Mouse (Mus musculus): ENCODE measurements around the gene Pde6d.
A peak's percentile ranks its signal among the peaks of the same experiment; 100 is the strongest.
"Not testable (repeated sequence)": the region's sequence is repeated elsewhere in the genome, so short reads cannot be mapped to it uniquely, and the experiment has no call there.

Pde6d gene

GRCm38 (mm10) chr1:86526789-86527598 lies 55.4 kb downstream of the Pde6d start:
- peak; percentile 52 to 80 for DNase-seq (ENCODE audit: low spot score in 2 of 2)

DNA sequence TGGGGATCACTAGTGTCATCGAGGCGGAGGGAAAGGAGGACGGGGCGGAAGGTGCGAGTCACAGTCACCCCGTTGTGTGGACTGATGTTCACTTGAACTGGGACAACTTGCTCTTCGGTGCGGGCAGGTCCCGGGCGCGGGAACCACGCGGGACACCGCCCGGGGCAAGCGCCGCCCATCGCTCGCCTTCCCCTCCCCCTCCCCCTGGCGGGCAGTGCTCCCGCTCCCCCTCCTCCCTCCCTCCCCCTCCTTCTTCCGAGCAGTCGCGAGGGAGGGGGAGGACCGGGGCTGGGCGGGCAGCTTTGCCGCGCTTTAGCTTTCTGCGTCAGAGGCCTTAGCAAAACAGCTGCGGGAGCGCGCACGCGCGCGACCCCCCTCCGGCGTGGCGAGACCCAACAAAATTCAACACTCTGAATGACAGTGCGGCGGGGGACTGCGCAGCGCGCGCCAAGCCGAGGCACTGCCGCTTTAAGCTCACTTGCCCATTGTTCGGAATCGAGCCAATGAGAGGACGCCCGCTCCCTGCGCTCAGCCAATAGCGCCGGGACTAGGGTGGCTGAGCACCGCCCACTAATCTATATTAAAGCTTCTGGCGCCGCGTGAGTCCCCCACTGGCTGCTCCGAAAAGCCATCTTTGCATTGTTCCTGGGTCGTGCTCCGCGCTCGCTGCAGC lies 56.2 kb downstream of the Pde6d start, which contains the start of gene Ptma:
TSS of gene Ptma (plus strand) at position 611 of the 673 bp plus-strand sequence.
- peak; percentile 95 to 96 for DNase-seq (ENCODE audit: low spot score in 2 of 2)

GRCm38 (mm10) chr1:86525499-86526115 lies 56.8 kb downstream of the Pde6d start:
- DNase-seq (ENCODE audit: low spot score in 2 of 2), result peak; percentile 71 to 90

DNA sequence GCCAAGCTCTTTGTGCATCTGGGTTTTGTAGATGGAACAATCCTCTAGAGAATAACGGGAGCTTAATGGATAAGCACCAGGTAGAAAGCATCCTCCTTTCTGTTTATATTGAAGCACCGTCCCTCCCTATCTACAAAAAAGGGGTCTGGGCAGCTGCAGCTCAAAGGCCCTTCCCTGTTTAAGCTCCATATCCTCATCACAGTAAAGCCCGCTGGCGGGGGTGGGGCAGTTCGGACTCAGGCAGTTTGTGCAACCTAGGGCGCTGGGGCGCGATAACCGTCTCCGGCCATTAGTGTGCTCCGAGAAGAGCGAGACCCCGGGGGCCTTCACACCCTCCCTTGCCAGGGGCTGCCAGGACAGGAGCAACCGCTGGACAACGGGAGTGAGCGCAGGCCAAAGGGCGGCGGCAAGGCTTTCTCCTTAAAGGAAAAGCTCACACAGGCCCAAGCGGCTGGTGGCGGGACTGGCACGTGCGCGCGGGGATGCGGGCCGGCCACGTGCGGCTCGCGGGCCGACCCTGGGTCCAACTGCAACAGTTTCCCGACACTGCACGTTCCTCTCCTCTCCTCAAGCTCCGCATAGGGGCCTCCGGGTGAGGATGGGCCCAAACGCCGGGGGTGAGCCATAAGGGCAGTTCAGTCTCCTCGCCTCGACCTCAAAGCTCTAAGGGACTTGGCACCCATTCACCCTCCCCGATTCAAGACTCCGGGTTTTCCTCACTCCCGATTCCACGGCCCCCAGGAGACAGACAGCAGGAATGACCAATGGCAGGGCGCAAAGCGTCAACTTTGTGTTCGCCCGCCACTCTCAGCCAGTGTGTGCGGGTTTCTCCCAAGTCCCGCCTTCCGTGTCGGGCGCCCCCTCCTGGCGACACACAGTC lies 57.6 kb downstream of the Pde6d start:
- DNase-seq (ENCODE audit: low spot score in 2 of 2), result peak; percentile 99 to 100

DNA sequence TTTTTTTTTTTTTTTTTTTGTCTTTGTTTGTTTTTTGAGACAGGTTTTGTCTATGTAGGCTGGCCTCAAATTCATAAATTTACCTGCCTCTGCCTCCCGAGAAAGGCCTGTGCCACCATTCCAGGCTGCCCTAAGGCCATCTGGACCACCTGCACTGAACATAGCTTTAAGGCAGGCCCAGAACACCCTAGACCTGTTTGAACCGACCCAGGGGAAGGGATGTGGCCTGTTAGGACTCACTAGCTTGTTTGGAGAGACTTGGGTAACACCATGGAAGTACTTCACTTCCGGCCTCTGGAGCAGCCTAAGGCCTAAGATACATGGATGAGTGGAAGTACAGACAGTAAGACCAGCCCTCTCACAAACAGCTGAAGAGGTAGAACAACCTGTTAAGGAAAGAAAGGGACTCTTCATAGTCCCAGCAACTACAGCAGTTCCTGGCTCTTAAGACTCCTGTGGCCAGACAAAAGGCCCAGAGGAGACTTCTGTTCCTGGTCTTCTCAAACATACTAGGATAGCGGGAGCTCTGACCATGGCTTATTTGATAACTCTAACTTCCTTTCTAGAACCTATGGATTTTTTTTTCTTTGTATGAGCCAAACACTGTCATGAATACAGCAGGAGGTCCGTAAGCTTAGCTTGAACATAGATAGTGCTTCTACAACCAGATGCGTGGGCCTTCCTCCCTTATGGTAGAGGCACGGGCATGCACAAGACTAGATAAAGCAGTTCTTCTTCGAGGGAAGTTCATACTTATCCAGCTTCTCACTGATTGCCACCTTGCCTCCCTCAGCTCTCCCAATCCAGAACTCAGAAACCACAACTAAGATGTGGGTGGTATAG lies 58.4 kb downstream of the Pde6d start:
- peak; percentile 59 to 74 for DNase-seq (ENCODE audit: low spot score in 2 of 2)

GRCm38 (mm10) chr1:86522286-86522871 lies 60.0 kb downstream of the Pde6d start:
- DNase-seq (ENCODE audit: low spot score in 2 of 2), result peak in 1 of 2 experiments; percentile 69

DNA sequence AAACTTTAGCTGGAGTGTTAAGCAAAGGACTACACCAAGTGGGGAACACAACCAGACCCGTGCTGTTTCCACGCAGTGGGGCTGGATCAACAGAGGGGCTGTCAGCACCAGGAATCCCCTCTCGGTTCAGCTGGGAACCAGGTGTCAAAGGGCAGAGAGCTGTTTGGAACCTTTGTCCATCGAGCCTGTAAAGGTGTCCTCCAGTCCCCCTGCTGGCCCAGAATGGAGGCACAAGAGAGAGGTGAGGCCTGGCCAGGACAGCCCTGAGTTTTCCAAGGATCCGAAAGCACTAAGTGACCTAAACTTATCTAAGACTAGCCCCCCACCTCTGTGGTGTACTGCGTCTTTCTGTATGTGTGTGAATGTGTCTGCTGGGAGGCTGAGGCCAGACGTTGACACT lies 62.1 kb downstream of the Pde6d start:
- peak; percentile 60 to 81 for DNase-seq (ENCODE audit: low spot score in 2 of 2)

GRCm38 (mm10) chr1:86517076-86517475 lies 65.4 kb downstream of the Pde6d start:
- DNase-seq (ENCODE audit: low spot score in 2 of 2), result no peak

- DNase-seq (ENCODE audit: low spot score in 2 of 2), result no peak
Observed at GRCm38 (mm10) chr1:86515715-86516410, 66.6 kb downstream of the Pde6d start.

GRCm38 (mm10) chr1:86513031-86513430 lies 69.4 kb downstream of the Pde6d start:
- DNase-seq (ENCODE audit: low spot score in 2 of 2), result not testable (repeated sequence)

DNA sequence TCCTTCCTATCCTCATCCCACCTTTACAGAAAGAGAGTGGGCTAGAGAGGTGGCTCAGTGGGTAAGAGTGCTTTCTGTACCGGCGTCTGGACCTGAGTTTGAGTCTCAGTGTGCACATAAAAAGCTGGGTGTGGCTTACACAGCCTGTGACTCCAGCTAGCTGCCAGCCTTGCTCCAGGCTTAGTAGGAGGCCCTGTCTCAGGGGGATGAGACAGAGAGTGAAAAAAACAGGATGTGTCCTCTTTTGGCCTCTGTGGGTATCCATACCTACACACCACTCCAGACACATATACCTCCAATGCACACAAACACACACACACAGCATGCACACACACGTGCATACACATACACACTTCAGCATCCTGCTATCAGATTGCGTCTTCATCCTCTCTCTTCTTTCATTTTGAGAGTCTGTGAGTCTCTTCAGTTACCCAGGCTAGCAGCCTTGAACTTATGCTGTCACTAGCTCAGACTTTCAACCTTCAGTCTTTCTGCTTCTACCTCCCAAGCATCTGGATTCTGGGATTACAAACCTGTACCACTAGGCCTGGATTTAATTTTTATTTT lies 70.2 kb downstream of the Pde6d start:
- DNase-seq (ENCODE audit: low spot score in 2 of 2), result no peak

- peak in 1 of 2 experiments; percentile 62 for DNase-seq (ENCODE audit: low spot score in 2 of 2)
Observed at GRCm38 (mm10) chr1:86510676-86511441, 71.6 kb downstream of the Pde6d start.

DNA sequence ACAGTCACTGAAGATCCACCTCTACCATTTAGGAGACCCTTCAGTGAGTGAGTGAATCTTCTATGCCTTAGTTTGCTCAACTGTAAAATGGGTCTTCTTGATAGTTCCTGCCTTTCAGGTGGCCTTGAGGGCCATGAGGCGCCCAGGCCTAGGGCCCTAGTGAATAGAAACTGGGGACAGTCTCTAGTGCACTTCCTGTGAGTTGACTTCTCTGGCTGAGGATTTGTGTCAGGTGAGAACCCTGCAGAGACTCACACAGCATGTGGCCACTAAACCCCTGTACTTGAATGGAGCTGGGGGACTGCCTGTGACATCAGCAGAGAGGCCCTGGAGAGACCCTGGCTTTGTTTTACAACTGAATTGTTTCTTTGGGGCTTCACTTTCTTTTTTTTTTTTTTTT lies 72.2 kb downstream of the Pde6d start:
- no peak for DNase-seq (ENCODE audit: low spot score in 2 of 2)

DNA sequence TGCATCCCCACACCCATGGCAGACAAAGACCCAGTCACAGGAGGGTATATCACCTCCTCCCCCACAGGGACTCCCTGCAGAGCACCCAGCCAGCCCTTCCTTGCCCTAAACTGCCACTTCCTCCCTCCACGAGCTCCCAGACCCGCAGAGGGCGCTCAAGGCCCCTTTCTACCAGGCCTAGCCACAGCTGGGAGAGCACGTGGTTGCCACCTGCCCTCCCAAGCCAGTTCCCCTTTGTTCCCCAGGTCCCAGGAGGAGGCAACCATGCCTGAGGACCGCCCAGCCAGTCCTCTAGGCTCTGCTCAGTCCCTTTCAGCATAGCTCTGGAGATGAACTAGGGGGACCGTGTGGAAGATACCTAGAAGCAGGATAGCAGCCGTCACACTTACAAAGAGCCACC lies 73.0 kb downstream of the Pde6d start:
- DNase-seq (ENCODE audit: low spot score in 2 of 2), result peak; percentile 93 to 97

DNA sequence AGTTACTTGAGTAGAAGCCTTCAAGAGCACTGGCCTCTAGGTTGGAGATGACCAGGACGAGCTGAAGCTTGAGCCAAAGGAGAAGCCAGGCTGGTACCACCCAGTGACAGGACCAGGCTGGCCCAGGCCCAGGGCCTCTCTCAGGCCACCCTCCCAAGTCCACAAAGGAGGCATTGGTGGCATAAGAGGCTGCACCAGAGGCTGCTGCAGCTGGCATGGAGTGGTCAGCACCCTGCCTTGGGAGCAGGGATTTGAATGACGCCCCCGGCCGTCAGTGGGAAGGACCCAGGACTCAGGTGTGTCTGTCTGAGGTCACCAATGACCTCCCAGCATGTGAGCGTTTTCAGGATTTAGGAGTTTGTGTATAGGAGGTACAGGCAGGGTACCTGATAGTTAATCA lies 74.6 kb downstream of the Pde6d start:
- DNase-seq (ENCODE audit: low spot score in 2 of 2), result peak in 1 of 2 experiments; percentile 62

DNA sequence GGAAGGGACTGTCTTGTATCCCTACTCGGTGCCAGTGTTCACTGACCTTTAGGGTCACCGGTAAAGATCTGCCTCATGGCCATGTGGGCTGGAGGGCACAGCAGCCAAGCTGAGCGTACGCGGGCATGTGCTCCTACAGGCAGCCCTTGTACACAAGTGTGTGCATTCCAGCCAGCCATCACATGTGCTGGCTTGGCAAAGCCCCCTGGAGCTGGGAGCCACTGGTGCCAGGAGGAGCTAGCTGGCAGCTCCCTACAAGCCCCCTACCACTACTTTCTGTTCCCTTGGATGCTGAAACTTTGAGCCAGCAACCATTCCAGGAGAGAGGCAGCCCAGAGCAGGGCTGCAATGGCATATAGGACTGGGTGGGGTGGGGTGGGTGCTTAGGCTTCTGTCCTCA lies 76.0 kb downstream of the Pde6d start:
- DNase-seq (ENCODE audit: low spot score in 2 of 2), result peak in 1 of 2 experiments; percentile 61

GRCm38 (mm10) chr1:86505461-86505860 lies 77.0 kb downstream of the Pde6d start:
- DNase-seq (ENCODE audit: low spot score in 2 of 2), result peak in 1 of 2 experiments; percentile 70

GRCm38 (mm10) chr1:86504697-86505421 lies 77.6 kb downstream of the Pde6d start:
- DNase-seq (ENCODE audit: low spot score in 2 of 2), result peak in 1 of 2 experiments; percentile 77

Data from spleen, postnatal 4 days (tissue).